Mouse (Mus musculus) megakaryocyte, embryonic 14.5 days (primary cell): ENCODE data around the gene Lrpprc.

Source experiments
- FLI1 ChIP-seq: IDR thresholded peaks from 2 replicates; pipeline ENCODE4 v1.6.1; 2012; ENCODE audit warnings: low read length, inconsistent platforms, mixed read lengths
- GATA1 ChIP-seq: IDR thresholded peaks from 3 replicates; pipeline ENCODE4 v1.6.1; 2012; ENCODE audit warnings: mixed read lengths, low read length, inconsistent platforms, borderline replicate concordance

DNA sequence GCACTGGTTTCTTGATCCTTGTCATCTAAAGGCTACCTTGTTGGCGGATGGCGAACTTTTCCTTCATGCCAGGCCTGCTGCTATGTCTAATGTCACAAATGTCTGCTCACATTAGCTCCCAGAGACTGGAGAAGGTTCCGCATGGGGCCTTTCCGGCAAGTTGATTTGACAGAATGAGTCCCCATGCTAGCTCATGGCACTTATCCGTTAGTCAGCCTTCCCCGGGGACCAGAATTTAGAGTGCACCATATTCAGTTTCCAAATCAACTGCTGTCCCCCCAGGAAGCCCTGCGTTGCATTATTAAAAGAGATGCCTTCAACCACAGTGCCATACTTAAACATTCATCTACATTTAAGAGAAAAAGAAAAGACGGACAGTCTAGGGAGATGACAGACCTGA is 41.8 kb upstream of the Lrpprc start:
- TF ChIP-seq GATA1 (no peak), FLI1 (no peak)
